Mouse (Mus musculus): ENCODE data around the gene Ptbp3.

- no peak for TF ChIP-seq EP300 (IDR thresholded peaks at IDR 0.05; ENCODE audit: low read depth)
- no peak for TF ChIP-seq CTCF (IDR thresholded peaks at IDR 0.05; ENCODE audit: low read depth)
Observed at GRCm38 (mm10) chr4:59422025-59422783, 127.0 kb downstream of the Ptbp3 start.
